Mouse (Mus musculus) embryonic facial prominence, embryonic 12.5 days (tissue): Measurements from ENCODE around the gene Klk11. TPM values are rescaled to one million over a fixed set of nuclear protein-coding genes. Genes with fewer than 3 reads are reported as not detected.

ENCODE experiments used
- ATAC-seq: fragments of 200-750 bp; cut with Nextera tagmentation; 2 replicates; pipeline ENCODE4 v1.8.0; 2017; ENCODE audit not compliant: insufficient number of reproducible peaks, insufficient read depth, low FRiP score, low TSS enrichment
- H3K27ac ChIP-seq: fragments of 300-500 bp; sonication (generic); 2 replicates; pipeline ENCODE4 v1.5.1; 2016; ENCODE audit warnings: mild to moderate bottlenecking
- H3K27me3 ChIP-seq: fragments of 300-500 bp; sonication (generic); 2 replicates; pipeline ENCODE4 v1.6.1; 2016; ENCODE audit warnings: mild to moderate bottlenecking, moderate library complexity
- H3K36me3 ChIP-seq: fragments of 300-500 bp; sonication (generic); 2 replicates; pipeline ENCODE4 v1.6.1; 2016; ENCODE audit warnings: mild to moderate bottlenecking
- H3K4me1 ChIP-seq: fragments of 300-500 bp; sonication (generic); 2 replicates; pipeline ENCODE4 v1.6.1; 2016
- H3K4me2 ChIP-seq: fragments of 300-500 bp; sonication (generic); replicated peaks from 2 replicates; pipeline ENCODE4 v1.6.1; 2016; ENCODE audit warnings: mild to moderate bottlenecking, moderate library complexity
- H3K4me3 ChIP-seq: fragments of 300-500 bp; sonication (generic); 2 replicates; pipeline ENCODE4 v1.5.1; 2016; ENCODE audit warnings: mild to moderate bottlenecking
- H3K9ac ChIP-seq: fragments of 300-500 bp; sonication (generic); 2 replicates; pipeline ENCODE4 v1.6.1; 2016; ENCODE audit warnings: mild to moderate bottlenecking, moderate library complexity
- H3K9me3 ChIP-seq: fragments of 300-500 bp; sonication (generic); 2 replicates; pipeline ENCODE4 v1.6.1; 2016; ENCODE audit warnings: mild to moderate bottlenecking, moderate library complexity
- WGBS: fragments of 180-500 bp; shearing (Covaris S2); methylation state at CpG from one replicate; pipeline ENCODE4 v1.1.7; 2016; 5-methylcytosine and 5-hydroxymethylcytosine counted together
- polyA plus RNA-seq: library from polyadenylated mRNA; unstranded; fragments of >200 nt; fragmentation: Nextera tagmentation; extraction: Ambion mirVana; gene quantifications from 2 replicates; pipeline ENCODE4 v1.2.1, GENCODE M21; 2016

The Klk11 gene
- polyA plus RNA-seq, 1 experiment from 2014 or later: 0.13 TPM

DNA sequence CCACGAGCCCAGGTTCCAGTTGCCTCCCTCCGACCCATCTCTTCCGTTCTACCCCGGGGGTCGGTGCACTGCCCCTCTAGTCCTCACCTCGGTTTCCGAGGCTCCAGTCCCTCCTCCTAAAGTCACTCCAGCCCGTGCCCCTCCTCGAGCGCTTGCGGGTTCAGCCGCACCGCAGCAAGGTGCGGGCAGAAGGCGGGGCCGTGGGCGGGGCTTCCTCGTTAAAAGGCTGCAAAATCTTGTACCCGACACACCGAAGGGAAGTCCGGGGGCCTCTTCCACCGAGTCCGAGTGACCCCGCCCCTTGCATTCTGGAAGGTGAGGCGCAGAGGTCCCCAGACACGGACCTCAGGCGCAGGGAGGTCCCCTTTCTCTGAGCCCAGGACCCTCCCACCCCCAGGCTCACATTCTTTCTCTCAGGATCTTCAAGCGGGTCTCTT lies 22.9 kb downstream of the Klk11 start, which contains the start of gene Klk8:
Gene Klk8 (plus strand): TSS at position 245 of the 437 bp plus-strand sequence.
- Histone ChIP-seq H3K4me1 (no peaks in the 10 kb centered on the region), H3K4me2 (peak within 1 kb of the TSS; percentile 78), H3K36me3 (no peaks in the 10 kb centered on the region), H3K27ac (no peak within 1 kb of the TSS), H3K4me3 (peak within 1 kb of the TSS; percentile 54), H3K9ac (peak within 1 kb of the TSS; percentile 39), H3K27me3 (peaks cover 30% of the 10 kb centered on the region), H3K9me3 (no peaks in the 10 kb centered on the region)
- under 1% methylated on average over 28 of the region's 28 CpGs for WGBS
- peak; percentile 42; the same call in 1 of the 2 replicates for ATAC-seq

DNA sequence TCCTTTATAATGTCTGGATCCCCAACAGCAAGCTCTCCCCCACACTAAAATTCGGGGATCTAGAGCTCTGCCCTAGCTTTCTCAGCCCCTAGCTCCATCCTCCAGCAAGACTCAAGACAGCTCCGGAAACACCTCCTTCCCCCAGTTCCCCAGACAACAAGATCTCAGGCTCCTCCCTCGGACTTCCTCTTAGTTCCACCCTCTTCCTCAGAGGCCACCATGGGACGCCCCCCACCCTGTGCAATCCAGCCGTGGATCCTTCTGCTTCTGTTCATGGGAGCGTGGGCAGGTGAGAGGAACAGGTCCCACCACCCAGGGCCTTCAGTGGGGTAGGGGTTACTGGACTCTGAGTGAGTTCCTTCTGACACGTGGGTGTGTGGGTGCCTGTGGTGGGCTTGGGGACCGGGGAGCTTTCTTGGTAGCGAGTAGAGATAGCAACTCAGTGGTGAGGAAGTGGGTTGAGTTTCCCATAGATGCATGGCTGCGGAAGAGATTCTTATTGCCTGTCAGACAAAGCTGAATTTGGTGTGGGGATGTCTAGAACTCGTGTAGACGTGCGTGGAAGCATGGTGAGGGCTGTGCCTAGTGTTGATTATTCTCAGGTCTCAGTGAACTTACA lies 23.5 kb downstream of the Klk11 start:
- Histone ChIP-seq H3K4me2 (peak overlapping the region; percentile 78), H3K4me3 (peak overlapping the region; percentile 54)
- 41% methylated on average over 13 of the region's 13 CpGs for WGBS

DNA sequence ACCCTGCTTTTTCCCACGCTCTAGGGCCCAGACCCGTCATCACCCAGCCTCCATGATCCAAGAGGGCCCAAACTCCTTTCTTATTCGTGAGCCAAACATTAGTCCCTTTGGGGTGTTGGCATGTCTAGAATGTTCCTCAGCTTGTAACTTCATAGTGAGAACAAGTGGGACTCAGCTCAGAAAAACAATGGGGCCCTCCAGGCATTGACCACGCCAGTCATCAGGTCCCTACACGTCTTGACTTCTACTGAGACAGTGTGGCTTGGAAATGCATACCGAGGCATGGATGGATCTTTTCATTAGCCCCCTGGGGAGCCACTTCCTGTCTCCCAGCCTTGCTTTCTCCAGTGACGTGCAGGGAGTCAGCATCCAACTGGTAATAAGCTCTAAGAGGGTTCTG lies 25.5 kb downstream of the Klk11 start:
- Histone ChIP-seq H3K27ac (no peak overlapping the region), H3K4me1 (no peaks in the 10 kb centered on the region), H3K9ac (no peak overlapping the region), H3K4me2 (no peak overlapping the region), H3K9me3 (no peaks in the 10 kb centered on the region), H3K27me3 (peaks cover 30% of the 10 kb centered on the region), H3K36me3 (no peaks in the 10 kb centered on the region), H3K4me3 (no peak overlapping the region)
- ATAC-seq: no peak
- 62% methylated on average over 7 of the region's 7 CpGs for WGBS

More for the DNA sequence above, 23.5 kb downstream of the Klk11 start:
- Histone ChIP-seq H3K27ac (no peak overlapping the region), H3K27me3 (peaks cover 30% of the 10 kb centered on the region), H3K4me1 (no peaks in the 10 kb centered on the region), H3K9ac (no peak overlapping the region), H3K9me3 (no peaks in the 10 kb centered on the region), H3K36me3 (no peaks in the 10 kb centered on the region)
- peak; percentile 22; the same call in 1 of the 2 replicates for ATAC-seq

DNA sequence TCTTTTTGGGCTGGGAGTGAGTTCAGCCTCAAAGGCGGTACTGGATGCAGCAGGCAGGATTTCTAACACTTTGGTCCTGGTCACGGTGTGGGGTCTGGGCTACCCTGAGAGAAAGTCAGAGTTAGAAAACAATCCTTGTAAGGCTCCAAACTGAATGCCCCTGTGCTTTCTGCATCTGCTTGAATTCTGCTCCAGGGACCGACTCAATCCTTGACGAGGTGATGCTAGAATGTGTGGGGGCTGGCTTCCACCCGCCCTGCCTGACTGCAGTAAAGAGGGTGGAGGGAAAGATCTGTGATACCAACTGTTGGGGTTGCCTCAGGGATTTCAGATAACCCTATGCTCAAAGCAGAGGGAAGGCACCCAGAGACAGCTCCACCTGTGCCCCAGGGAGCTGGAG lies 36.6 kb downstream of the Klk11 start, which contains the start of gene Klk7:
Gene Klk7 (plus strand): TSS at position 301 of the 400 bp plus-strand sequence.
- no peaks in the 10 kb centered on the region for H3K9me3 ChIP-seq
- 57% methylated on average over 5 of the region's 5 CpGs for WGBS

DNA sequence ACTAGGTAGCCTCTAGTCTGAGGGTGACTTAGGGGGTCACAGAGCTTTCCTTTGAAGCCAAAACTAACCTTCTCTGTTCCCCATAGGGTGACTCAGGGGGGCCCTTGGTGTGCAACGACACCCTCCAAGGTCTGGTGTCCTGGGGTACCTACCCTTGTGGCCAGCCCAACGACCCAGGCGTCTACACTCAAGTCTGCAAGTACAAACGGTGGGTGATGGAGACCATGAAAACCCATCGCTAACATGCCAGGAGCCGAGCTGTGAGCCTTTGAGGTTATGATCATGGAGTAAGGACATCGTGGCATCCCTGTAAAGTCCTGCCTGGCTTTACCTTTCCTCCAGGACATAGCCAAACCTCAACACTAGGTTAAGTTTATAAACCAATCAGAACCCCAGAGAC lies 40.8 kb downstream of the Klk11 start:
- Histone ChIP-seq H3K36me3 (no peaks in the 10 kb centered on the region), H3K27ac (no peak overlapping the region), H3K9me3 (no peaks in the 10 kb centered on the region), H3K4me3 (no peak overlapping the region), H3K27me3 (no peaks in the 10 kb centered on the region), H3K4me2 (no peak overlapping the region), H3K9ac (no peak overlapping the region), H3K4me1 (no peaks in the 10 kb centered on the region)
- 82% methylated on average over 7 of the region's 7 CpGs for WGBS
- no peak for ATAC-seq

More for the DNA sequence above, 36.6 kb downstream of the Klk11 start, which contains the start of gene Klk7:
- no peak within 1 kb of the TSS for H3K27ac ChIP-seq
- H3K4me1 ChIP-seq: no peaks in the 10 kb centered on the region
- no peak for ATAC-seq
- no peak within 1 kb of the TSS for H3K9ac ChIP-seq
- H3K4me3 ChIP-seq: no peak within 1 kb of the TSS
- no peaks in the 10 kb centered on the region for H3K27me3 ChIP-seq
- H3K36me3 ChIP-seq: no peaks in the 10 kb centered on the region
- H3K4me2 ChIP-seq: no peak within 1 kb of the TSS

DNA sequence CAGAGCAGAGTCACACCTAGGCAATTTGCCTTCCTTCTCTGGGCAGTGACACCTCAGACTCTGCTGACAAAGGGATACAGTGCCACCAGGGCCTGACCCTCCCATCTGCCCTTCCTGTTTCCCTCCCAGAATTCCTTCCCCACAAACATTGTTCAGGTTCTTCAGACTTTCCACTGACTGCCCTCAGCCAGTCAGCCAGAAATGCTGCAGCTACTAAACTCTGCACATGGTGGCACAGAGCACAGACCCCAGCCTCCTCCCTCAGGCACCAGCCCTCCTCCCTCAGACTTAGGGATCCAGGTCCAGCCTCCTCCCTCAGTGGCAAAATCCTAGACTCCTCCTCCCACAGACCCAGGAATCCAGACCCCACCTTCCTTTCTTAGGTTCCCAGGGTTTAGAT lies 42.3 kb downstream of the Klk11 start:
- Histone ChIP-seq H3K4me1 (no peaks in the 10 kb centered on the region), H3K9ac (no peak overlapping the region), H3K4me2 (no peak overlapping the region), H3K9me3 (no peaks in the 10 kb centered on the region), H3K36me3 (no peaks in the 10 kb centered on the region), H3K27ac (no peak overlapping the region), H3K4me3 (no peak overlapping the region), H3K27me3 (no peaks in the 10 kb centered on the region)
- no peak for ATAC-seq

DNA sequence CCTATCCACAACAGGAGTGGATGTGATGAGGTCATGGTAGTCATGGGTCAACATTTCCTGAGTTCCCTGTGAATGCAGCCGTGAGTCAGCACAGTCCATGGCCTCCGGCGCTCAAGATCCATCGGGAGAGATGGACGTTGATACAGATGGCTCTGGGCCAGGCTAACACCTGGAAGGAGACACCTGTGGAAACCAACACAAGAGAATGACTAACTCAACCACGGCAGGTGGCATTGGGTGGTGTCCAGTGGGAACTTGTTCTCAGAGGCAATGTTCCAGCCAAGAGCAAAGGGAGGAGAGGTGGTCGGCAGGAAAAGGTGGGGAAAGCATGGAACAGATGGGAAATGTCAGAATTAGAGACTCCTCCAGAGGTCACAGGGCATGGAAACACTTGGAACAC lies 47.2 kb downstream of the Klk11 start:
- H3K9ac ChIP-seq: no peak overlapping the region
- no peaks in the 10 kb centered on the region for H3K9me3 ChIP-seq
- no peaks in the 10 kb centered on the region for H3K4me1 ChIP-seq
- ATAC-seq: no peak
- no peak overlapping the region for H3K4me3 ChIP-seq
- WGBS: 90% methylated on average over 7 of the region's 7 CpGs
- no peak overlapping the region for H3K27ac ChIP-seq
- H3K4me2 ChIP-seq: no peak overlapping the region
- no peaks in the 10 kb centered on the region for H3K36me3 ChIP-seq
- H3K27me3 ChIP-seq: no peaks in the 10 kb centered on the region

DNA sequence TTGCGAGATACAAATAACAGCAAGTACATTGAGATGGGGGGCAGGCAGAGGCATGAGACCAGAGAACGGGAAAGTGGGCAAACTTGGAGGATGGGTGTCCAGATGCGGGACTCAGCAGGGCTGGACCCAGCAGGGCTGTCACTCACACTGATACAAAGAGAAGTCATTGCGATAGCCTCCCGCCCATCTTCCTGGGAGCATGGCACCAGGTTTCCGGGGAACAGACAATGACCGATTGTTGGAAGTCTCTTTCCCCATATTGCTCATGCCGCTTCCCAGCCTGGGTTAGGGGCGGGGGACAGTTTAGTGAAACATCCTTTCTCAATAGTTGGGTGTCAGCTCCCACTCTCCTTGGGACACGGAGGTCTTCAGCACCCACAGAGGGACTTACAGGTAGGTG lies 49.8 kb downstream of the Klk11 start, which contains the start of gene Klk6:
Gene Klk6 (plus strand): TSS at position 301 of the 400 bp plus-strand sequence.
- Histone ChIP-seq H3K9me3 (no peaks in the 10 kb centered on the region), H3K4me3 (no peak within 1 kb of the TSS), H3K4me2 (no peak within 1 kb of the TSS), H3K4me1 (no peaks in the 10 kb centered on the region), H3K27ac (no peak within 1 kb of the TSS), H3K36me3 (no peaks in the 10 kb centered on the region), H3K27me3 (no peaks in the 10 kb centered on the region), H3K9ac (no peak within 1 kb of the TSS)
- no peak for ATAC-seq
- WGBS: 55% methylated on average over 10 of the region's 10 CpGs

DNA sequence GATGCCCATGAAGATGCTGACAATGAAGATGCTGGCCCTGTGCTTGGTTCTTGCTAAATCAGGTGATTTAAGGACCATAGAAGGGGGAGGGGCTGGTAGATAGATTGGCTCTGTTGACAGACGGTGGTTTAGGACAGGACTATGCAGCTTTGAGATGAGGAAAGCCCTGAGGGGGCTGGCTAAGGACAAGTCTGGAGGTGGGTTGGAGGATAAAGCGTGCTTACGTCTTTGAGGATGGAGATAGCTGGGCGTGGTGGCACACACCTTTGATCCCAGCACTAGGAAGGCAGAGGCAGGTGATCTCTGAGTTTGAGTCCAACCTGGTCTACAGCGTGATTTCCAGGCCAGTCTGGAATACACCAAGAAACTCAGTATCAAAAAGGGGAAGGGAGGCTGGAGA lies 51.7 kb downstream of the Klk11 start:
- no peak overlapping the region for H3K4me2 ChIP-seq
- H3K27ac ChIP-seq: no peak overlapping the region
- H3K27me3 ChIP-seq: no peaks in the 10 kb centered on the region
- H3K4me1 ChIP-seq: no peaks in the 10 kb centered on the region
- H3K36me3 ChIP-seq: no peaks in the 10 kb centered on the region
- no peaks in the 10 kb centered on the region for H3K9me3 ChIP-seq
- WGBS: 84% methylated on average over 5 of the region's 5 CpGs
- H3K9ac ChIP-seq: no peak overlapping the region
- ATAC-seq: no peak
- H3K4me3 ChIP-seq: no peak overlapping the region

DNA sequence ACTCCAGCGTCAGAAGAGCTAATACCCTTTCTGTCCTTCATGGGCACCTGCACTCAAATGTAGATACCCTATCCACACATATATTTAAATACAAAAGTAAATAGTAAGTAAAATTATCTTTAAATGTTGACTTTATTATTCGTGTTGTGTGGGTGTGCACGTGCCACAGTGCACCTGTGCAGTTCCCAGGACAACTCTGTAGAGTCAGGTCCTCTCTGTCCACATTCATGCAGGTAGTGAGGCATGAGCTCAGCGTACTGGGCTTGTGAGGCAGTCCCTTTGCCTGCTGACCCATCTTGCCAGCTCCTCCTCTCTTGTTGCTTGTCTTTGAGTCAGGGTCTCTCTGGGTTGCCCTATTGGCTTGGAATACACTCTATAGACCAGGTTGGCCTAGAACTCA lies 53.3 kb downstream of the Klk11 start:
- no peak overlapping the region for H3K27ac ChIP-seq
- no peaks in the 10 kb centered on the region for H3K27me3 ChIP-seq
- no peaks in the 10 kb centered on the region for H3K36me3 ChIP-seq
- H3K4me2 ChIP-seq: no peak overlapping the region
- 80% methylated on average over 4 of the region's 4 CpGs for WGBS
- H3K4me1 ChIP-seq: no peaks in the 10 kb centered on the region
- no peak for ATAC-seq
- no peak overlapping the region for H3K9ac ChIP-seq
- no peak overlapping the region for H3K4me3 ChIP-seq
- H3K9me3 ChIP-seq: no peaks in the 10 kb centered on the region
